Mouse (Mus musculus) adipocyte (in vitro differentiated cells): ENCODE results near the gene Olfr1239.

Experiments
- DNase-seq: peaks from one replicate; pipeline ENCODE4 v3.0.0-alpha.2; 2016; ENCODE audit warnings: low spot score

The Olfr1239 gene

DNA sequence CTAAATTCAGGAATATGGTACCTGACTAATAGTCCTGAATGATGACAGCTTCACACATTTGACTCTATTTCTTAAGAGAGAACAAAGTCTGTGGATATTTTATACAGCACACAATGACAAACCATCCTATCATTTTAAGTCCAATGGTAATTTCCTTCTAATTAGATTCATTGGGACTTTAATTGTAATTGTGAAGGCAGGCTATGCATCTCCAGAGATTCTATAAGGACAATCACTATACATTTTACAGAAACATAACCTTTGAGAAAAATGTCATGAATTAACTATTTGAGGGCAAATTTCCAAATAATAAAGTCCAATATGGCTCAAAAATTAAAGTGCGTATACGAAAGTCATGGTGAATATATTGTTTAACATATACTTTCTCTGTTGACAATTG lies at the start of gene Olfr1239:
Gene Olfr1239 (minus strand): TSS at position 101 of the 400 bp plus-strand sequence.
- no peak for DNase-seq

DNA sequence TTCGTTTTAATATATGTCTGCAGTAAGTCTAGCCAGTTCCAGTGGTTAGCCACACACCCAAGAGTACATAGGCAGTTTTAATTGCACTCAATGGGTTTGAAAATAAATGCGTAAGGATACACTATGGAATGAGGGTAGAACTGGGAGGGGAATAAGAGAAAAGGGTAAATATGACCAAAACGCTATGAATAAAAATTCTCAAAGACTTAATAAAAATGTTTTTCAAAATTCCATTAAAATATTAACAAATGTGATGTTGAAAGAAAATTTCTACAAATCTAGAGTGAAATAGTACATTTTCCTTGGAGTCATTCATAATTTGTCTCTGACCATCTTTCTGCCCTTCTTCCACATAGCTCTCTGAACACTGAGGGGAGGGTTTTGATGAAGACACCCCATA lies 22.7 kb upstream of the Olfr1239 start, which contains the start of gene Olfr1240:
Gene Olfr1240 (minus strand): TSS at position 101 of the 400 bp plus-strand sequence.
- no peak for DNase-seq

DNA sequence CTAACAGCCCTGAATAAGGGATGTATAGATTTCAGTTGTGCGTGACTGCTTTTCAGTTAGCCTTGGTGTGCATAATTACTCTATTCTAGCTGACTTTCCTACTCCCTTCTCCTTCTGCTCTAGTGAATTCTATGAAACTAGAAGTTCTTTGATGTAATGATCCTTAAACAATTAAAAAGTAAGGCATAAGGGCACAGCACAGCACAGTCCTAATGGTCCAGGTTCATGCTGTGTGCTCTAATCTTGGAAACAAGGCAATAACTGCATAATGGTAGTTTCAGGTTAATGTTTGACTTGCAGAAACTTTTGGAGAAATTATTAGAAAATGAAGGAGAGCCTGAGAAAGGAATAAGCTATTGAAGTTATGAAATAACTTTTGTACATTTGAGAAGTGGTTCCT lies 5.7 kb downstream of the Olfr1239 start:
- DNase-seq, result no peak

DNA sequence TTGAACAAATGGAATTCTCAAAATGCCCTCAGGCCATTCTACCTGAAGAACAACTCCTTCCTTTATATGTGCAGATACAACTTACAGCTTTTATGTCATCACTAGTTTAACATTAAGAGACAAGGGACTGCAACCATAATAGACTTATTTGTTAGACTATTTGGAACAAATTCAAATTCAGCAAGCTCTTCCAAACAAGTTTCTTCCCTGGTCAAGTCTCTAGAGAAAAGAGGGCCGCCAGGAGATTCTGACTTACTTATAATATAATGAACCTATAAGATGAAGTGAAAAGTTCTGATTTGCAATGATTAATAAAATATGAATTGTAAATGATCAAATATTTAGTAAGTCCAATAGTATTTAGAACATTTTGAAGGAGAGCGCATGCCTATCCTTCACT lies 10.6 kb downstream of the Olfr1239 start, which contains the start of gene Olfr1238:
Gene Olfr1238 (minus strand): TSS at position 101 of the 400 bp plus-strand sequence.
- DNase-seq, result no peak

- DNase-seq, result no peak
Measured at GRCm38 (mm10) chr2:89400882-89401281, 19.3 kb downstream of the Olfr1239 start.
